Mouse (Mus musculus) thymus, adult 2 months (tissue): ENCODE results near the gene Emc8. TPM values are rescaled to one million over a fixed set of nuclear protein-coding genes. Genes with fewer than 3 reads are reported as not detected.

Experiments
- DNase-seq: peaks from one replicate; pipeline ENCODE4 v3.0.0; 2021
- H3K27ac ChIP-seq: fragments of 200-500 bp; 2 replicates; pipeline ENCODE4 v1.5.1; 2012; ENCODE audit warnings: low read length, control low read depth; ENCODE audit not compliant: control insufficient read depth, insufficient read depth
- H3K27me3 ChIP-seq: fragments of 200-500 bp; 2 replicates; pipeline ENCODE4 v1.6.1; 2012; ENCODE audit warnings: mild to moderate bottlenecking, low read length, moderate library complexity, mixed read lengths; ENCODE audit not compliant: control insufficient read depth, insufficient read depth
- H3K36me3 ChIP-seq: fragments of 200-500 bp; 2 replicates; pipeline ENCODE4 v1.6.1; 2012; ENCODE audit warnings: mild to moderate bottlenecking, low read length, moderate library complexity; ENCODE audit not compliant: control insufficient read depth, insufficient read depth
- H3K4me1 ChIP-seq: fragments of 200-500 bp; replicated peaks from 2 replicates; pipeline ENCODE4 v1.6.1; 2012; ENCODE audit warnings: low read length; ENCODE audit not compliant: control insufficient read depth, insufficient read depth
- H3K4me3 ChIP-seq: fragments of 200-500 bp; 2 replicates; pipeline ENCODE4 v1.5.1; 2012; ENCODE audit warnings: mild to moderate bottlenecking, low read length, control low read depth, moderate library complexity; ENCODE audit not compliant: control insufficient read depth, insufficient read depth
- CTCF ChIP-seq: fragments of 200-500 bp; IDR thresholded peaks from 2 replicates; pipeline ENCODE4 v1.5.1; 2012; ENCODE audit warnings: mild to moderate bottlenecking, control low read depth, low read length, moderate library complexity, borderline replicate concordance; ENCODE audit not compliant: control insufficient read depth, poor library complexity, insufficient read depth; ENCODE audit errors: extremely low read depth
- POLR2A ChIP-seq: fragments of 200-500 bp; IDR thresholded peaks from 2 replicates; pipeline ENCODE4 v1.6.1; 2012; ENCODE audit warnings: mild to moderate bottlenecking, low read length, control low read depth, moderate library complexity; ENCODE audit not compliant: control insufficient read depth, poor library complexity, insufficient read depth; ENCODE audit errors: extremely low read depth
- WGBS: fragments of 180-500 bp; shearing (Covaris S2); methylation state at CpG from one replicate; pipeline ENCODE4 v1.1.7; 2018; 5-methylcytosine and 5-hydroxymethylcytosine counted together
- polyA plus RNA-seq: library from polyadenylated mRNA; depleted of rRNA; stranded (reverse); fragments of >200 nt; gene quantifications from 2 replicates; pipeline ENCODE4 v1.2.3, GENCODE M21; 2012

Gene Emc8
- polyA plus RNA-seq, 1 experiment = 175 TPM

DNA sequence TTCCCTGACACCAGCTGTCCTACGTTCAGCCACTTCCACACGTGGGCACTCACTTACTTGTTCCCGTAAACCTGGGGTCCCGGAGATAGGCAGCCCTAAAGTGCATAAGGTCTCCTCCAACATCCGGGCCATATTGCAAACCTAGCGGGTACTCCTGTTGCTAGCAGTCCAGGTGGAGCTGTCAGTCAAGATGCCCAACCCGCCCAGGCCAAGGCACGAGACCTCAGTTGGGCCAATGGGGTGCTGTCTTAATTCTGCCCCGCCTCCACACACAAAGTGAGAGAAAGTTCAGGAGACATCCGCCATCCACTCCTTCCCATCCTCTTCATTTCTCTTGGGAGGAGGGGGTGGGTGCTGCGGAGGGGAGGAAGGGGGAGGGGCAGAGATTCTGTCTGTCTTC is 41.9 kb downstream of the Emc8 start:
- Histone ChIP-seq H3K36me3 (no peaks in the 10 kb centered on the region), H3K27me3 (no peaks in the 10 kb centered on the region)
- WGBS = 93% methylated on average over 11 of the region's 11 CpGs

DNA sequence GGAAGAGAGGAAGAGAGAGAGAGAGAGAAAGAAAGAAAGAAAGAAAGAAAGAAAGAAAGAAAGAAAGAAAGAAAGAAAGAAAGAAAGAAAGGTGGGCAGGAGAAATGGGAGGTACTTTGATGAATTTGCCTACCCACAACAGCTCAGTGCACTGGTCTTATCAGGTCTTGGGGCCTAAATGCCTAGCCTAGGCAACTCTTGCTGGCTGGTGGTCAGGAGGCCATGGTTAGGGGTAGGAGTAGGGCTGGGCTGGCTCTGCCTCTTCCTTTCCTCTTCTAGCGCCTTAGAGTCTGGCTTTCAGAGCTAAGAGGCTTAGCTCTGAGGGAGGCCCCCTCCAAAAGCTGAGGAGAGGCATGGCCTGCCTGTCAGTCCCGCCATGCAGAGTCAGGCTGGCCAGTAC is 44.8 kb downstream of the Emc8 start:
- no peak overlapping the region for H3K4me3 ChIP-seq
- H3K27ac ChIP-seq = no peak overlapping the region
- TF ChIP-seq CTCF (no peak), POLR2A (no peak)
- H3K27me3 ChIP-seq = no peaks in the 10 kb centered on the region
- no peaks in the 10 kb centered on the region for H3K36me3 ChIP-seq
- DNase-seq = no peak
- WGBS = 55% methylated on average over 2 of the region's 2 CpGs
- H3K4me1 ChIP-seq = no peaks in the 10 kb centered on the region

More for the DNA sequence above, 41.9 kb downstream of the Emc8 start:
- no peak overlapping the region for H3K27ac ChIP-seq
- DNase-seq = no peak
- H3K4me3 ChIP-seq = no peak overlapping the region
- TF ChIP-seq POLR2A (no peak), CTCF (no peak)
- H3K4me1 ChIP-seq = peaks cover 3% of the 10 kb centered on the region; the same call in 1 of the 2 replicates

DNA sequence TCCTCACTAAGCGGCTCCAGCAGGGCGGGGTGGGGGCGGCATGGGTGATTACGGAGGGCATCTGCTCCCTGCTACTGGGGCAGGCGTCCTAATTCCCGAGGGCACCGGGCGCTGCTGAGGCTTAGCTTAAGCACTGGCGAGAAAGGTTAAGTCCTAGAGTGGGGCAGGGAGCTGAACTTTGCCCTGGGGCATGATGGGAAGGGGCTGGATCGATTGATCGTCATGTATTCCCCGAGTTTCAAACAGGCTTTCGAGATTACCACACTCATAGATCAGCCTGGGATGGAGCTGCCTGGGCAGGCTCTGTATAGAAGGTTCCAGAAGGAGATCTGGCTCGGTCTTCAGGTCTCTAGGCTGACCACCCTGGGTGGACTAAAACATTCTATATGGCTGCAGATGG is 46.2 kb downstream of the Emc8 start:
- Histone ChIP-seq H3K27me3 (no peaks in the 10 kb centered on the region), H3K4me1 (no peaks in the 10 kb centered on the region), H3K27ac (no peak overlapping the region), H3K36me3 (no peaks in the 10 kb centered on the region), H3K4me3 (no peak overlapping the region)
- TF ChIP-seq CTCF = no peak
- no peak for TF ChIP-seq POLR2A
- WGBS = 97% methylated on average over 14 of the region's 14 CpGs
- no peak for DNase-seq

DNA sequence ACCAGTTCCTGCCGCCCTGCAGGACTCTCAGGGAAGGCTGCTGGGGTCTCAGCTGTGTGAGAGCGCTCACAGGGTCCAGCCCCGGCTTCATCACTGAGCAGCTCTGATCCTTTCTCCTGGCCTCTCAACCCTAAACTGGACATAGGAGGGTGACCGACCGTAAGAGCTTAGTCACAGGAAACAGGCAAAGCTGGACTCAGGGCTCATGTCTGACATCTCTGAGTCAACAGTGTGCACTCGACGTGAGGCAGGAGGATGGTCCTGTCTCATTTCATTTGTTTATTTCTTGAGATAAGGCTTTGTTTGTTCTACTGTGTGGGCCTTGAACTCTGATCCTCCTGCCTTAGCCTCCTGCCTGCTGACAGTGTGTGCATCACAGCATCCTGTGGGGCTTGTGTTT is 47.9 kb downstream of the Emc8 start:
- DNase-seq = no peak
- TF ChIP-seq CTCF (no peak), POLR2A (no peak)
- Histone ChIP-seq H3K27ac (no peak overlapping the region), H3K4me3 (no peak overlapping the region), H3K4me1 (no peaks in the 10 kb centered on the region), H3K36me3 (no peaks in the 10 kb centered on the region), H3K27me3 (no peaks in the 10 kb centered on the region)
- WGBS = 91% methylated on average over 7 of the region's 7 CpGs

DNA sequence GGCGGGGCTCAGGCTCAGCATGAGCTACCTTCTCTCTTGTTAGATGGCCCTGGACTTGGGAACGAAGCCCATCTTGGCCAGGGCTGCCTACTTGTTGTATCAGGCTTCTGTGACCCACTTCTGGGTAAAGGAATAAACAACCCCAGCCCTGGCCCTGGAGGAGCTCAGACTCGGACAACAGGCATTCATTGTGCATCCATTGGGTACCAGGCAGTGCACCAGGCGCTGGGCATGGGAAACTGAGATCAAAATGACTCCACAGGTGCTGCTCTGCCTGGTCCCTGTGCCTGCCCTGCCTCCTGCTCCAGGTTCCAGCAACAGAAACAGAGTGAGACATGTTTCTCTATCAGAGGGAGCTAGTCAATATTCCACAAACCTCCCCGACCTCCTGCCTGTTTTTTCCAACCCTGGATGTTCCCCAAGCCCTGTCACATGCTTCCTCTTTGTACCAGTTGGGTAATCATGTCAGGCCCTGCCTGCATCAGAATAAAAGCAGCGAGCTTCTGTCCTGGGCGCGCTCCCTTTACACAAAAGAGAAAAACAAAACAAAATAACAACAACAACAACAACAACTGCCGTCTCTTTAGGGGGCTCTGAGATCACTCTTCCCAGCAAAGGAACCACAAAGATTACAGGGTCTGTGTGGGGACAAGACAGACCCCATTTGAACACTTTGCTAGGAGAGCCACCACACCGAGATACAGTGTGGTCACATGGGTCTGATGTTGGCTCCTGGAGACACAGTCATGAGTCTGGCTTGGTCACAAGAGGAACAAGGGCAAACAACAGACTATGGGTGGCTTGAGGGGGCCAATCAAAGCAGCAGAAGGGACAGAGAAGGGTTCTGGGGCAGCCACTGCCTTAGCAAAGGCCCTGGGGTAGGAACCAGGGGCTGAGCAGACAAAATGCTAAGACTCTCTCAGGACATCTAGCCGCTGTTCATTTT is 48.9 kb downstream of the Emc8 start:
- WGBS = 83% methylated on average over 11 of the region's 11 CpGs
- DNase-seq = no peak
- no peaks in the 10 kb centered on the region for H3K4me1 ChIP-seq
- no peak overlapping the region for H3K4me3 ChIP-seq
- no peak for TF ChIP-seq CTCF
- TF ChIP-seq POLR2A = no peak
- no peak overlapping the region for H3K27ac ChIP-seq
- H3K36me3 ChIP-seq = no peaks in the 10 kb centered on the region
- H3K27me3 ChIP-seq = no peaks in the 10 kb centered on the region

DNA sequence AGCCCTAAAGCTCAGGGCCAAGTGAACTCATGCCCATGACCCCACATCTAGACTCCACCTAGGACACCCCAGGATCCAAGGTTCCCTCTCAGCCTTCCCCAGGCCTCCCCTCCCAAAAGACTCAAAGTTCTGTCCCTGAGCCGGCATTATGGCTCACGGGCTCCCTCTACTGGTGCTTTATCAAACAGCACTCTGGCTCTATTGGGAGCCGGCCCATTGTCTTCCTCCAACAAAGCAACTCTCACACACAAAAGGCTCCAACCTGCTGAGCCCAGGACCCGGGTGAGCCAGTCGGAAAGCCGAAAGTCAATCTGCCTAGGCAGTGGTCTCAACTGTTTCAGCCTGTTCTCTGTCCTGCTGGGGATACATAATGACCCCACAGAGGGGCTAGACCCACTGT is 50.3 kb downstream of the Emc8 start:
- peak; percentile 74 for DNase-seq
- no peak overlapping the region for H3K27ac ChIP-seq
- TF ChIP-seq POLR2A (no peak), CTCF (peak; percentile 81)
- H3K4me1 ChIP-seq = no peaks in the 10 kb centered on the region
- H3K27me3 ChIP-seq = no peaks in the 10 kb centered on the region
- 2% methylated on average over 6 of the region's 6 CpGs for WGBS
- no peaks in the 10 kb centered on the region for H3K36me3 ChIP-seq
- H3K4me3 ChIP-seq = no peak overlapping the region
